Mouse (Mus musculus) spleen, postnatal 4 days (tissue): ENCODE measurements at regions not wholly inside any gene's neighbourhood (a gene's known extent, or its start where the extent isn't known, plus 50 kb on each side); places are given as distances from the start of the nearest gene placed in this dataset.
A peak's percentile ranks its signal among the peaks of the same experiment; 100 is the strongest.
"Not testable (repeated sequence)": the region's sequence is repeated elsewhere in the genome, so short reads cannot be mapped to it uniquely, and the experiment has no call there.

ENCODE experiments used
- DNase-seq, 2 experiments: peaks; one replicate each; pipeline ENCODE4 v3.0.0; 2022; ENCODE audit warnings: low spot score in 2 of 2

GRCm38 (mm10) chr14:19327321-19327720 is 91.4 kb downstream of the Gm21738 start:
- no peak for DNase-seq

- no peak for DNase-seq
Measured at GRCm38 (mm10) chr14:19311614-19312013, 107.1 kb downstream of the Gm21738 start.

DNA sequence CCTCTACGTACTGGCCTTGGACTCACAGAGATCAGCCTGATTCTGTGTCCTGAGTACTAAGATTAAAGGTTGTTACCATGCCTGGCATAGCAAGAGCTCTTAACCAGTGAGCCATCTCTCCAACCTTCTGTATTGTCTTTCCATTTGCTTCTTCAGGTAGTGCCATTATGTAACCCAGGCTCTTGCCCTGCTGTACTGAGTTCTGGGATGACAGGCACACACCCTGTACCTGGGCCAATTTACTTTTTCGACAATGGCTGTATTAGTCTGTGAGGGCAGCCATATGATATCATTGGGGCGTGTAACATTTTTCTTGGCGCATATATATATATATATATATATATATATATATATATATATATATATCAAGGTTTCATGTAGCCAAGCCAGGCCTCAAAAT is 115.9 kb downstream of the Gm21738 start:
- DNase-seq = not testable (repeated sequence)

GRCm38 (mm10) chr14:19279096-19279495 is 139.6 kb downstream of the Gm21738 start:
- DNase-seq = no peak

- peak; percentile 65 to 91 for DNase-seq
Measured at GRCm38 (mm10) chr14:19277777-19278385, 140.8 kb downstream of the Gm21738 start.
